Mouse (Mus musculus) frontal cortex, adult (tissue): ENCODE results near the gene Ccm2l.

Source experiments
- ATAC-seq: cut with Nextera tagmentation; 2 replicates; pipeline ENCODE4 v1.9.2; 2017; ENCODE audit warnings: mild to moderate bottlenecking, moderate library complexity, mixed read lengths; ENCODE audit not compliant: low TSS enrichment

Ccm2l gene

GRCm38 (mm10) chr2:153090551-153091165, 24.9 kb downstream of the Ccm2l start:
- ATAC-seq = no peak

DNA sequence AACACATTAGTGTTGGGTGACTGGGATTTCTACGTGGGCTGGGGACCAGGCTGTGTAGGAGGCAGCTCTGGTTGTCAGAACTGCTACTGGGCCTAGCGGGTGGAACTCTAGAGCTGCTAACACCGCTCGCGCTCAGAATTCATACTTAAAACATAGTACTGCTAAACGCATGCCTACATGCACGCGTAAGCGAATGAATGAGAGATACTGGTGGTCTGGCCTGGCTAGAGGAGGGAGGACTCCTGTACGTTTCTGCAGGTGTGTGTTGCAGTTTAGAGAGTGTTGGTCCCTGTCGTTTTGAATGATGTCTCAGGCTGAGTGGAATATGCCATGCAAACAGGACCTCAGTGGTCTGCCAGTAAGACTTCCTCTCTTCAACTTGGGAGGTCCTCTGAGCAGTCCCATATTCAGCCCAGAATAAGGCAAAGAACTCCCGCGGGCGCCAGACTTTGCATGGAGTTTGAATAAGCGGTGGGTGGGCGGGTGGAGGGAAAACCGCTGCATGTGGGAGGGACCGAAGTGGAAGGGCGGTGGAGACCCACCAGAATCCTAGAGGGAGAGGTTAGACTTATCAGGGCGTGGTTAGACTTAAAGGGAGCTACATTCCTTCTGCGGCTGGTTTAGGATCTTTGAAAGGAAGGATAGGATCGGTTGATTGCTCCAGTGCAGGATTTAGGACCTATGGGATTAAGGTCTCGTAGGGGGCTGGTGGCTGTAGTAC, 41.5 kb downstream of the Ccm2l start:
- peak; percentile 57; the same call in 1 of the 2 replicates for ATAC-seq

- no peak for ATAC-seq
Measured at GRCm38 (mm10) chr2:153107802-153108201, 42.0 kb downstream of the Ccm2l start.

DNA sequence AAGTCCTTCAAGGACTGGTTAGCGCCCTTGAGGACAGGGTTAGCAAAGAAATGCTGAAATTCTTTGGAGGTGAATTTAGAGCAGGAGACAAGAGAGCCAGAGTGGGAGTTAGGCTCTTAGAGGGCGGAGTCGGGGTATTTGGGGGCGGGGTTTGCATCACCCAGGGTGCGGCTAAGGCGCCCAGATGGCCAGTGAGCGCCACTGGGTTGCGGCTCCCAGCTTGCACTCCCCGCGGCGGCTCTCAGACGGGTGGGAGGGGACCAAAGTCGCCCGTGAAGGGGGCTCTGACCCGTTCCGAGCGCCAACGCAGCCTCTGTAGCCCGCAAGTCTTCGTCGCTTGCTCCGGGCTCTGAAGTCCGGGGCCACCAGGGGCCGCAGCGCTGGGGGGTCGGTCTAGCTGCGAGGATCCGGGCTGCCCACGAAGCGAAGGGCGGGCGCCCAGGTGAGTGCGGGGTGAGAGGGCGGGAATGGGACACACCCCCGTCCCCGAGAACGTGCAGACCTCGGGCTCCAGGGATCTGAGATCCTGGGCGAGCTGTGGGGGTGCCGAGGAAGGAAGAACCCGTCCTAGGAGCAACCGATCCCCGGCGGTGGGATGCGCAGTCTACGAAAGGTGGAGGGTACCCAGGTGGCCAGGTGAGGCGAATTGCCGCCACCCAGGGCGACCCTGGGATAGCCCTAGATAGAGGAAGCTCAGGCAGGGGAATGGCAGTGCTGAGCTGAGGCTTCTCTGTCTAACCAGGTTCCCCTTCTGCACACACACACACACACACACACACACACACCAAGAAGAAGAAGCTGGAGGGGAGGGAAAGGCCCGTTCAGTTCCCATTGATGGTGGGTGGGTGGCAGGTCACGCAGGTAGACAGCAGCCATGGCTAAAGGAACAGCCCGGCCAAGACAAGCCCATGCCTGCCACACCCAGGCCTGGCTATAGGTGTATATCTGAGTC, 42.8 kb downstream of the Ccm2l start, which contains the start of gene Hck:
Gene Hck (plus strand): TSS at position 156 of the 952 bp plus-strand sequence.
- ATAC-seq = peak; percentile 47; the same call in 1 of the 2 replicates

DNA sequence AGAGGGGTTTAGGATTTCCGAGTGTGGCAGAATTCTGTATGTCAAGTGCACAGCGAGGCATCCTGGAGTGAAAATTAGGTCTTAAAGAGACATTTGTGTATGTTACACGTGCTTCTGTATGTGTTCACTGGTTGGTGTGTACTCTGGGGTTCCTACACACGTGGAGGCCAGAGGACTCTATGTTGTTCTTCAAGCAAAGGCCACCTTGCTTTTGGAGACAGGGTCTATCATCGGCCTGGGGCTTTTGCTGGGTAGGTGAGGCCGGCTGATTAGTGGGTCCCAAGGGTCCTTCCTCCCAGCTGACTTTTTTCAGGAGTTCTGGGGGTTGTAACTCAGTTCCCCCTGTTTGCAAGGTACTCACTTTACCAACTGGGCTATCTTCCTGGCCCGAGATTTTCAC, 43.8 kb downstream of the Ccm2l start:
- ATAC-seq = no peak

GRCm38 (mm10) chr2:153111298-153111697, 45.5 kb downstream of the Ccm2l start:
- no peak for ATAC-seq

- no peak for ATAC-seq
Measured at GRCm38 (mm10) chr2:153115679-153116081, 49.9 kb downstream of the Ccm2l start.

- ATAC-seq = no peak
Measured at GRCm38 (mm10) chr2:153117051-153117486, 51.3 kb downstream of the Ccm2l start.

GRCm38 (mm10) chr2:153119488-153119887, 53.7 kb downstream of the Ccm2l start:
- ATAC-seq = no peak

GRCm38 (mm10) chr2:153120126-153120525, 54.4 kb downstream of the Ccm2l start:
- no peak for ATAC-seq

GRCm38 (mm10) chr2:153121821-153122615, 56.3 kb downstream of the Ccm2l start:
- no peak for ATAC-seq

DNA sequence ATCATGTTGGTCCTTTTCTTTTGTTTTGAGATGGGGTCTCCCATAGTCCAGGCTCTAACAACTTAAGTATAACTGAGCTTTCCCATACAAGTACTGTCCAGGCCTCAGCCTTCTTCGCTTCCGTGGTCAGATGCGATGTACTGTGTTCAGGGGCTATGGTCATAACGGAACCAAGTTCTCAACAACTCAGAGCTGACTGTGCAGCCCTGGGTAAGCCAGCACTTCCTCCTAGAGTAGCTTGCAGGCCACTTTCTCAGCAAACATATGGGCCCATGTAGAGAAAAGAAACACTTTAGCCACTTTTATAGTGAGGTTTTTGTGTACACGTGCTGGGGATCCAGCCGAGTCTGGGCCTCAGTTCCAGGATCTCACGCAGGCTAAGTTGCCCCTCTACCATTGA, 56.9 kb downstream of the Ccm2l start:
- no peak for ATAC-seq

GRCm38 (mm10) chr2:153125875-153126274, 60.1 kb downstream of the Ccm2l start:
- no peak for ATAC-seq

DNA sequence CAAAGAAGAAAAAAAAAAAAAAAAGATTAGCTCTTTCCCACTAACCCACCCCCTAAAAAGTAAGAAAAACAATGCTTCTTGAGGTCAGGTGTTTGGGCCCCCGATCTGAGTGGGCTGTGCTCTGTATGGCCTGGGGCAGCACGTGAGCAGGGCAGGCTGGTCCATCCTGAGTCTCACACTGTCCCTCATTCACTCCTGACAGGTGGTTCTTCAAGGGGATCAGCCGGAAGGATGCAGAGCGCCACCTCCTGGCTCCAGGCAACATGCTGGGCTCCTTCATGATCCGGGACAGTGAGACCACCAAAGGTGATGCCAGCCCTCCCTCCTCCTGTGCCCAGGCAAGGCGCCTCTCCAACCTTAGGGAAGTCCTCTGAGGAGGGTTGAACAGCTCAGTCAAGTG, 65.3 kb downstream of the Ccm2l start:
- no peak for ATAC-seq
